Mouse (Mus musculus): ENCODE measurements around the gene Pdzd2.

- TF ChIP-seq CTCF (IDR thresholded peaks at IDR 0.05; ENCODE audit: low read depth), result no peak
- no peak for TF ChIP-seq EP300 (IDR thresholded peaks at IDR 0.05; ENCODE audit: low read depth)
Measured at GRCm38 (mm10) chr15:12560505-12560904, 179.2 kb downstream of the Pdzd2 start.
